Mouse (Mus musculus) limb, embryonic 10.5 days (tissue): Measurements from ENCODE around the gene Dab2ip. TPM values are rescaled to one million over a fixed set of nuclear protein-coding genes. Genes with fewer than 3 reads are reported as not detected.
A peak's percentile ranks its signal among the peaks of the same experiment; 100 is the strongest.

Experiments
- DNase-seq: peaks from one replicate; pipeline ENCODE4 v3.0.0-alpha.2; 2017; ENCODE audit warnings: low spot score
- H3K27ac ChIP-seq: fragments of 300-500 bp; sonication (generic); 2 replicates; pipeline ENCODE4 v1.5.1; 2016; ENCODE audit warnings: mild to moderate bottlenecking
- H3K27me3 ChIP-seq: fragments of 300-500 bp; sonication (generic); 2 replicates; pipeline ENCODE4 v1.6.1; 2016; ENCODE audit warnings: low read depth, mild to moderate bottlenecking; ENCODE audit not compliant: poor library complexity, severe bottlenecking
- H3K36me3 ChIP-seq: fragments of 300-500 bp; sonication (generic); 2 replicates; pipeline ENCODE4 v1.6.1; 2016; ENCODE audit warnings: mild to moderate bottlenecking, moderate library complexity
- H3K4me1 ChIP-seq: fragments of 300-500 bp; sonication (generic); 2 replicates; pipeline ENCODE4 v1.6.1; 2016
- H3K4me3 ChIP-seq: fragments of 300-500 bp; sonication (generic); 2 replicates; pipeline ENCODE4 v1.5.1; 2016; ENCODE audit warnings: mild to moderate bottlenecking, moderate library complexity
- H3K9me3 ChIP-seq: fragments of 300-500 bp; sonication (generic); replicated peaks from 2 replicates; pipeline ENCODE4 v1.6.1; 2016; ENCODE audit warnings: mild to moderate bottlenecking
- WGBS: fragments of 180-500 bp; shearing (Covaris S2); methylation state at CpG from one replicate; pipeline ENCODE4 v1.1.7; 2016; 5-methylcytosine and 5-hydroxymethylcytosine counted together
- polyA plus RNA-seq: library from polyadenylated mRNA; unstranded; fragments of >200 nt; fragmentation: Nextera tagmentation; extraction: Ambion mirVana; gene quantifications from 2 replicates; pipeline ENCODE4 v1.2.1, GENCODE M21; 2016

The Dab2ip gene
- polyA plus RNA-seq, 1 experiment from 2014 or later, result 49.7 TPM

GRCm38 (mm10) chr2:35673986-35674385 is 115.9 kb downstream of the Dab2ip start:
- H3K4me3 ChIP-seq, result no peak overlapping the region
- no peak for DNase-seq
- H3K36me3 ChIP-seq, result peaks cover 41% of the 10 kb centered on the region
- no peak overlapping the region for H3K27ac ChIP-seq
- H3K27me3 ChIP-seq, result no peaks in the 10 kb centered on the region
- peaks cover 87% of the 10 kb centered on the region for H3K4me1 ChIP-seq
- 82% methylated on average over 3 of the region's 3 CpGs for WGBS
- no peaks in the 10 kb centered on the region for H3K9me3 ChIP-seq

- DNase-seq, result no peak
- peaks cover 87% of the 10 kb centered on the region for H3K4me1 ChIP-seq
- 89% methylated on average over 5 of the region's 5 CpGs for WGBS
- H3K9me3 ChIP-seq, result no peaks in the 10 kb centered on the region
- no peak overlapping the region for H3K27ac ChIP-seq
- no peak overlapping the region for H3K4me3 ChIP-seq
- peaks cover 40% of the 10 kb centered on the region for H3K36me3 ChIP-seq
- no peaks in the 10 kb centered on the region for H3K27me3 ChIP-seq
Observed at GRCm38 (mm10) chr2:35674431-35674830, 116.4 kb downstream of the Dab2ip start.

- H3K36me3 ChIP-seq, result peaks cover 36% of the 10 kb centered on the region
- H3K9me3 ChIP-seq, result no peaks in the 10 kb centered on the region
- no peak for DNase-seq
- peaks cover 87% of the 10 kb centered on the region for H3K4me1 ChIP-seq
- 54% methylated on average over 5 of the region's 5 CpGs for WGBS
- no peaks in the 10 kb centered on the region for H3K27me3 ChIP-seq
- peak overlapping the region; percentile 59; the same call in 1 of the 2 replicates for H3K27ac ChIP-seq
- 0 out of 2 replicates have a peak overlapping the region, but pooled peaks have one; percentile 10 for H3K4me3 ChIP-seq
Observed at GRCm38 (mm10) chr2:35676075-35676665, 118.1 kb downstream of the Dab2ip start.

GRCm38 (mm10) chr2:35677855-35678254 is 119.8 kb downstream of the Dab2ip start:
- H3K9me3 ChIP-seq, result no peaks in the 10 kb centered on the region
- H3K4me1 ChIP-seq, result peaks cover 87% of the 10 kb centered on the region
- no peaks in the 10 kb centered on the region for H3K27me3 ChIP-seq
- peaks cover 26% of the 10 kb centered on the region for H3K36me3 ChIP-seq
- DNase-seq, result no peak
- peak overlapping the region; percentile 59 for H3K27ac ChIP-seq
- 20% methylated on average over 8 of the region's 8 CpGs for WGBS
- H3K4me3 ChIP-seq, result peak overlapping the region; percentile 14; the same call in 1 of the 2 replicates

- Histone ChIP-seq H3K9me3 (no peaks in the 10 kb centered on the region), H3K27ac (peak overlapping the region; percentile 59; the same call in 1 of the 2 replicates), H3K4me3 (no peak overlapping the region), H3K27me3 (no peaks in the 10 kb centered on the region), H3K4me1 (peaks cover 91% of the 10 kb centered on the region), H3K36me3 (peaks cover 22% of the 10 kb centered on the region)
- DNase-seq, result no peak
- WGBS, result 37% methylated on average over 4 of the region's 4 CpGs
Observed at GRCm38 (mm10) chr2:35678440-35678839, 120.4 kb downstream of the Dab2ip start.

- no peak for DNase-seq
- H3K9me3 ChIP-seq, result no peaks in the 10 kb centered on the region
- 39% methylated on average over 10 of the region's 10 CpGs for WGBS
- H3K36me3 ChIP-seq, result peaks cover 22% of the 10 kb centered on the region
- H3K4me3 ChIP-seq, result no peak overlapping the region
- no peaks in the 10 kb centered on the region for H3K27me3 ChIP-seq
- H3K27ac ChIP-seq, result peak overlapping the region; percentile 47
- peaks cover 90% of the 10 kb centered on the region for H3K4me1 ChIP-seq
Observed at GRCm38 (mm10) chr2:35679812-35680672, 122.0 kb downstream of the Dab2ip start.

GRCm38 (mm10) chr2:35680833-35681232 is 122.8 kb downstream of the Dab2ip start:
- H3K4me1 ChIP-seq, result peaks cover 82% of the 10 kb centered on the region
- 0 out of 2 replicates have a peak overlapping the region, but pooled peaks have one; percentile 7 for H3K27ac ChIP-seq
- H3K4me3 ChIP-seq, result no peak overlapping the region
- H3K27me3 ChIP-seq, result no peaks in the 10 kb centered on the region
- DNase-seq, result no peak
- WGBS, result 84% methylated on average over 6 of the region's 6 CpGs
- H3K9me3 ChIP-seq, result no peaks in the 10 kb centered on the region
- H3K36me3 ChIP-seq, result peaks cover 27% of the 10 kb centered on the region

GRCm38 (mm10) chr2:35684005-35684404 is 125.9 kb downstream of the Dab2ip start:
- peaks cover 72% of the 10 kb centered on the region for H3K4me1 ChIP-seq
- no peak for DNase-seq
- no peak overlapping the region for H3K27ac ChIP-seq
- H3K36me3 ChIP-seq, result peaks cover 39% of the 10 kb centered on the region
- no peak overlapping the region for H3K4me3 ChIP-seq
- H3K9me3 ChIP-seq, result no peaks in the 10 kb centered on the region
- WGBS, result 52% methylated on average over 3 of the region's 3 CpGs
- no peaks in the 10 kb centered on the region for H3K27me3 ChIP-seq

- Histone ChIP-seq H3K36me3 (peaks cover 33% of the 10 kb centered on the region), H3K27me3 (no peaks in the 10 kb centered on the region), H3K4me3 (no peak overlapping the region), H3K27ac (no peak overlapping the region), H3K9me3 (no peaks in the 10 kb centered on the region), H3K4me1 (peaks cover 72% of the 10 kb centered on the region)
- WGBS, result 45% methylated on average over 9 of the region's 9 CpGs
- no peak for DNase-seq
Observed at GRCm38 (mm10) chr2:35684735-35685312, 126.8 kb downstream of the Dab2ip start.

GRCm38 (mm10) chr2:35686104-35686503 is 128.0 kb downstream of the Dab2ip start:
- no peaks in the 10 kb centered on the region for H3K27me3 ChIP-seq
- no peak overlapping the region for H3K27ac ChIP-seq
- no peak for DNase-seq
- H3K4me3 ChIP-seq, result no peak overlapping the region
- 96% methylated on average over 7 of the region's 7 CpGs for WGBS
- no peaks in the 10 kb centered on the region for H3K9me3 ChIP-seq
- peaks cover 24% of the 10 kb centered on the region for H3K36me3 ChIP-seq
- H3K4me1 ChIP-seq, result peaks cover 72% of the 10 kb centered on the region

- Histone ChIP-seq H3K27me3 (no peaks in the 10 kb centered on the region), H3K36me3 (peaks cover 26% of the 10 kb centered on the region), H3K27ac (no peak overlapping the region), H3K4me3 (no peak overlapping the region), H3K4me1 (peaks cover 72% of the 10 kb centered on the region), H3K9me3 (no peaks in the 10 kb centered on the region)
- 91% methylated on average over 5 of the region's 5 CpGs for WGBS
- no peak for DNase-seq
Observed at GRCm38 (mm10) chr2:35687557-35688070, 129.5 kb downstream of the Dab2ip start.

GRCm38 (mm10) chr2:35688121-35688520 is 130.1 kb downstream of the Dab2ip start:
- no peaks in the 10 kb centered on the region for H3K9me3 ChIP-seq
- H3K27me3 ChIP-seq, result no peaks in the 10 kb centered on the region
- 85% methylated on average over 4 of the region's 4 CpGs for WGBS
- DNase-seq, result no peak
- peaks cover 30% of the 10 kb centered on the region for H3K36me3 ChIP-seq
- H3K4me1 ChIP-seq, result peaks cover 75% of the 10 kb centered on the region
- no peak overlapping the region for H3K27ac ChIP-seq
- H3K4me3 ChIP-seq, result no peak overlapping the region

GRCm38 (mm10) chr2:35688581-35688980 is 130.5 kb downstream of the Dab2ip start:
- H3K4me1 ChIP-seq, result peaks cover 71% of the 10 kb centered on the region
- peaks cover 34% of the 10 kb centered on the region for H3K36me3 ChIP-seq
- H3K4me3 ChIP-seq, result no peak overlapping the region
- H3K27me3 ChIP-seq, result no peaks in the 10 kb centered on the region
- 0 out of 2 replicates have a peak overlapping the region, but pooled peaks have one; percentile 22 for H3K27ac ChIP-seq
- no peak for DNase-seq
- no peaks in the 10 kb centered on the region for H3K9me3 ChIP-seq
- 92% methylated on average over 5 of the region's 5 CpGs for WGBS
